Mouse (Mus musculus): ENCODE results near the gene Fdx1l. TPM values are rescaled to one million over a fixed set of nuclear protein-coding genes. Genes with fewer than 3 reads are reported as not detected.

Fdx1l gene
- polyA plus RNA-seq (2017; shearing (Covaris generic)) = 35.4 TPM

DNA sequence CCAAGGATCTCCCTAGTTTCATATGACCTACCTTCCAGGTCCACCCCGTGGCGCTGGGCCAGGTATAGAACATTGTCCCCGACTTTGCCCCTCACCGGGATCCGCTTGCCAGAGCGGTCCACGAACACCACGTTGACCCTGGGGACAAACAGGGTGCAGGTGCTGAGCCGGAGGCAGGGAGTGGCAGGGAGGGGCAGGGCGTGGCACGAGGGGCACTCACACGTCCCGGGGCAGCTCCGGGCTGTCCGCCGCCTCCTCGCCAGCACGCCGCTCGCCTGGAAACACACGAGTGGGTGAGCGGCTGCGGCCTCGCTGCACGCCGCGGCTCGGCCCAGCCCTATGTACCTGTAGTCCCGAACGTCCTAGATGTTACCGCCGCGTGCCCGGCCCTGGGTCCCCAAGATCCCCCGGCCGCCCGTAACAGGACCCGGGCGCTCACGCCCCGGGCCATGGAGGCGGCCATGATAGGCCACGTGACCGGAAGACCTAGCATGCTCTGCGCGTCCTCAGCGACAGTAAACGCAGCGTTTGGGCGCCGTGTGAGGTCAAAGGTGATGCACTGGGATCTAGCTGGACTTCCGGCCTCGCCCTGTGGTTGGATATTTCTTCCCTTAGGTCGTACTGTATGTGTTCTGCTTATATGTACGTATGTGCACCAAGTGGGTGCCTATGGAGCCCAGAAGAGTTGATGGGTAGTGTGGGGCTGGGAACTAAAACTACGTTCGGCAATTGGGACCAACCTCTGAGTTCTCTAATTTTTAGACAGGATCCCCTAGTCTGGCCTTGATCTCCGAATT is at the start of gene Fdx1l, which contains the start of gene Gm49373:
Gene Fdx1l, minus strand, starts transcription at position 571 of the 797 bp plus-strand sequence.
Gene Gm49373, minus strand, starts transcription at position 53 of the 797 bp plus-strand sequence.

DNA sequence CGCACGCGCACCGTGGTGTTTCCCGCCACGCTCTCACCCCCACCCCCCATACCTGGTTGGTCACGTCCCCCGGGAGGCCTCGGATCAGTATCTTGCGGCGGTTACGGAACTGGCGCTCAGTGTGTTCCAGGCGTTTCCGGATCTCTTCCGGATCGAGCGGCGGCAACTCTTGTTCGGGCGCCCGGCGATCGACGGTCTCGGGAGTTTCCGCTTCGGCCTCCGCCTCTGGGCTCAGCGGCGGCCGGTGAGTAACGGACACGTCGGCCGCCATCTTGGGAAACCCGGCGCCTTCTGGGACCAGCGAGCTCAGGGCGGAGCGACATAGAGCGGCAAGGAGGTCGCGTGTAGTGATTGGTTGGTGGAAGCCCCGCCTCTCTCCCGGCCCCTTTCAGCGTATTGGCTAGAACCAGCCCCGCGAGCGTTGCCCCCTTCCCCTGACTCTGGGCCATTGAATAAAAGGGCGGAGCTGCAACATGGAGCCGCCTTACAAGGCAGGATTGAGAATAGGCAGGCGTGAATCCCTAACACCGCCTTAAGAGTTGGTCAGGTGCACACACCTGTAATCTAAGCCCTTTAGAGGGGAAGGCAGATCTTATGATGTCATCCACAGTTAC is 18.4 kb upstream of the Fdx1l start, which contains the start of the genes Gm38431 and Raver1:
Gene Gm38431, minus strand, starts transcription at position 291 of the 614 bp plus-strand sequence.
Gene Raver1, minus strand, starts transcription at position 302 of the 614 bp plus-strand sequence.

DNA sequence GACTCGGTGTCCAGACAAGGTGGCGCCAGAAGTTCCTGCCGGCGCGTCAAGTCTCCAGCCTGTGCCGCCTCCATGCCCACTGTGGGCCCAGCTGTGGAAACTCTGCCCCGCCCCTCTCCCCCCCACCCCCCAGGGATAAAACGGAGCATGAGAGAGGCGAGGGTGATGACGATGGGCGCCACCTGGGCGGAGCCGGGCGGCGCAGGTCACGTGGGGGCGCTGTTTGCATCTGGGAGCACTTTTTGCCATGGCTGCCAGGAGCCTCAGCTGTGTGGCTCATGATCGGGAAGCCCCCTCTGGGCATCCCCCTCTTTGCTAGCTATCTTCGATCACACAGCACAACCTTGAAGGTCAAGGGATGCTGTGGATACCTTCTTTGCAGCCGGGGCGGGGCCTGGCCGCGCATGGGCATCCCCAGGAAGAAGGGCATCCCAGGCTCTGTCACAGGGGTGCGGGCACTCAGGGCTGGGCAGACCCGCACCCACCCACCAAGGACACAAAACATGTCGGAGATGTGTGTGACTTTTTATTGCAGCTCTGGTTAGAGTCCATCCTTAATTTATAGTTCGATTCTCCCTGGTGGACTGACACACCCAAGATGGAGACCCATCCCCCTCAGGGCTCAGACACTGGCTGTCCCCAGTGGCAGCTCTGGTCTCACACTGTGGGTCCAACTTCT is 6.3 kb downstream of the Fdx1l start, which contains the start of gene Zglp1:
Gene Zglp1, minus strand, starts transcription at position 88 of the 679 bp plus-strand sequence.

DNA sequence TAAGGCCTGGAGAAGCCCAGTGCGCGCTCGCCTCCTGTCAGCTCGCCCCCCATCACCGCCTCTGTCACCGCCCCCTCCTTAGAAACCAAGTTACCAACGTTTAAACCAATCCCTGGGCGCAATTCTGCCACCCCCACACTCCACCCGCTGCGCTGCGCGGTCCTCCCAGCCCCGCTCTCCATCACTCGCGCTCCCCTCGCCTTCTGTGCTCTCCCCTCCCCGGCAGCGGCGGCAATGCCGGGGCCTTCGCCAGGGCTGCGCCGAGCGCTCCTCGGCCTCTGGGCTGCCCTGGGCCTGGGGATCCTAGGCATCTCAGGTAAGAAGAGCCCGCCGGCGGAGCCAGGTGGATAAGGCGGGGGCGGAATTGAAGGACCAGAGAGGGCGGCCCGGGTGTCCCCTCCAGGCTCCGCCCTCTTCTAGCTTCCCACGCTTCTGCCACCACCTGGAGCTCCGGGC is 41.5 kb downstream of the Fdx1l start, which contains the start of gene Icam5:
Gene Icam5, plus strand, starts transcription at position 178 of the 456 bp plus-strand sequence.

DNA sequence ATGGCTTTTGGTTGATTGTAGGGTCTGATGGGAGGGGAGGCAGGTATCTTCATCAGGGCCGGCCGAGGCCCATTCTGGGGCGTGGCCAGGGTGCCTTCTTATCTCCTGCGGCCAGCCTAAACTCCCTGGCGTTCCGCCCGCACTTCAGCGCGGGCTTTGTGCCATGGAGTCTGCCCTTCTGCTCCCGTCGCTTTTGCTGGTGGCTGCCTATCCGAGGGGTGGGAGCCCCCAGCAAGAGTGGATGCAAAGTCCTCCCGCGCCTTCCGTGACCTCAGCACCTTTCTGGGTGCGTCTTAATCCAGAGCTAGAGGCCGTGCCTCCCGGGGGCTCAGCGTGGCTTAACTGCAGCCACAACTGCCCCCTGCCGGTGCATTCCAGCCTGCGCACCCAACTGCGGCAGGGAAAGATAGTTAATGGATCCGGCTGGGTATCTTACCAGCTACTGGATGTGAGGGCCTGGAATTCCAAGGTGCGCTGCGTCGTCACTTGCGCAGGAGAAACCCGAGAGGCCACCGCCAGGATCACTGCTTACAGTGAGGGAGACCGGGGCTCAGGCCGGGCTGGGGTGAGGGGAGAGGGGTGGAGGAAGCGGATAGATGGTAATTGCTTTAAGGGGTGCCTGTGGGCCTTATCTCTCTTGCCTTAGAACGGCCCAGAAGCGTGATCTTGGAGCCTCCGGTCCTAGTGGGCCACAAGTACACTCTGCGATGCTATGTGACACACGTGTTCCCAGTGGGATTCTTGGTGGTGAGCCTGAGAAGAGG is 43.9 kb downstream of the Fdx1l start, which contains the start of gene Icam4:
Gene Icam4, plus strand, starts transcription at position 83 of the 764 bp plus-strand sequence.

Other genes starting within 250 kb of the Fdx1l start
- gene A230050P20Rik, start 205.0 kb downstream of the Fdx1l start, polyA plus RNA-seq (2017; shearing (Covaris generic)) = 25.8 TPM
- 5.3 TPM for gene Angptl6, start 193.9 kb downstream of the Fdx1l start, polyA plus RNA-seq (2017; shearing (Covaris generic))
- gene Ppan, start 185.4 kb downstream of the Fdx1l start, polyA plus RNA-seq (2017; shearing (Covaris generic)) = 106 TPM
- 303 TPM for gene Eif3g, start 175.0 kb downstream of the Fdx1l start, polyA plus RNA-seq (2017; shearing (Covaris generic))
- gene Dnmt1, start 113.7 kb downstream of the Fdx1l start, polyA plus RNA-seq (2017; shearing (Covaris generic)) = 75.5 TPM
- 2.3 TPM for gene S1pr2, start 96.8 kb downstream of the Fdx1l start, polyA plus RNA-seq (2017; shearing (Covaris generic))
- 96.9 TPM for gene Mrpl4, start 70.9 kb downstream of the Fdx1l start, polyA plus RNA-seq (2017; shearing (Covaris generic))
- 31.7 TPM for gene Icam1, start 57.6 kb downstream of the Fdx1l start, polyA plus RNA-seq (2017; shearing (Covaris generic))
- 0.56 TPM for gene Icam4, start 44.2 kb downstream of the Fdx1l start, polyA plus RNA-seq (2017; shearing (Covaris generic))
- not detected for gene Icam5, start 41.5 kb downstream of the Fdx1l start, polyA plus RNA-seq (2017; shearing (Covaris generic))
- gene Zglp1, start 6.5 kb downstream of the Fdx1l start, polyA plus RNA-seq (2017; shearing (Covaris generic)) = not detected
- 0.44 TPM for gene Gm49373, start 518 bp downstream of the Fdx1l start, polyA plus RNA-seq (2017; shearing (Covaris generic))
- gene Gm38431, start 18.4 kb upstream of the Fdx1l start, polyA plus RNA-seq (2017; shearing (Covaris generic)) = 2.2 TPM
- 64.1 TPM for gene Raver1, start 18.4 kb upstream of the Fdx1l start, polyA plus RNA-seq (2017; shearing (Covaris generic))
- 47.8 TPM for gene Tyk2, start 57.6 kb upstream of the Fdx1l start, polyA plus RNA-seq (2017; shearing (Covaris generic))
- gene Cdc37, start 76.4 kb upstream of the Fdx1l start, polyA plus RNA-seq (2017; shearing (Covaris generic)) = 278 TPM
- 0.35 TPM for gene Pde4a, start 92.1 kb upstream of the Fdx1l start, polyA plus RNA-seq (2017; shearing (Covaris generic))
- 31.0 TPM for gene Keap1, start 165.7 kb upstream of the Fdx1l start, polyA plus RNA-seq (2017; shearing (Covaris generic))
- gene S1pr5, start 174.8 kb upstream of the Fdx1l start, polyA plus RNA-seq (2017; shearing (Covaris generic)) = not detected
- gene Atg4d, start 191.7 kb upstream of the Fdx1l start, polyA plus RNA-seq (2017; shearing (Covaris generic)) = 59.5 TPM
- gene Kri1, start 214.4 kb upstream of the Fdx1l start, polyA plus RNA-seq (2017; shearing (Covaris generic)) = 36.7 TPM
- 77.2 TPM for gene Cdkn2d, start 217.8 kb upstream of the Fdx1l start, polyA plus RNA-seq (2017; shearing (Covaris generic))
- gene Ap1m2, start 238.7 kb upstream of the Fdx1l start, polyA plus RNA-seq (2017; shearing (Covaris generic)) = 5.0 TPM
- gene Slc44a2, start 247.1 kb upstream of the Fdx1l start, polyA plus RNA-seq (2017; shearing (Covaris generic)) = 509 TPM

All from naive thymus-derived CD4-positive, alpha-beta T cell, adult 5 months (primary cell).